In genomic region chr3:30969104-30969581, GRCm38 (mm10) we compare ENCODE assay signal across 8 mouse cellular contexts. TPM values are rescaled to one million over a fixed set of nuclear protein-coding genes. Genes with fewer than 3 reads are reported as not detected.
DNase-seq lines count a peak whose midpoint lies in the region; ATAC-seq lines count a peak whose summit lies in the region.

Gene Phc3, minus strand, starts transcription at chr3:30969415.

- ATAC-seq in hindbrain, embryonic 11.5 days (ENCODE audit: low FRiP score) = peak; percentile 94

- WGBS in hindbrain, embryonic 11.5 days = under 1% methylated on average over 24 of the region's 34 CpGs

- H3K4me2 ChIP-seq in hindbrain, embryonic 11.5 days (replicated peaks; ENCODE audit: low read depth, low read length) = peak within 1 kb of the TSS; percentile 66

- peak within 1 kb of the TSS; percentile 75 for H3K27ac ChIP-seq in hindbrain, embryonic 11.5 days (ENCODE audit: low read depth, low read length)

- H3K9me3 ChIP-seq in hindbrain, embryonic 11.5 days (ENCODE audit: control insufficient read depth, low read length) = no peaks in the 10 kb centered on the region

- peak within 1 kb of the TSS; percentile 99 for H3K4me3 ChIP-seq in hindbrain, embryonic 11.5 days (ENCODE audit: low read depth, low read length)

- no peaks in the 10 kb centered on the region for H3K4me1 ChIP-seq in hindbrain, embryonic 11.5 days (replicated peaks; ENCODE audit: control insufficient read depth, insufficient read depth, low read length)

- peak; percentile 92 for DNase-seq in MN1 (ENCODE audit: low spot score)
- DNase-seq in cerebellum, adult 9-10 months = peak; percentile 90
- peak; percentile 85 to 93 for DNase-seq in frontal cortex, adult 2 months (ENCODE audit: extremely low spot score in 1 of 2, low spot score in 1 of 2)
- peak; percentile 96 for DNase-seq in hindbrain, embryonic 11.5 days (ENCODE audit: low spot score)
- DNase-seq in layer of hippocampus, postnatal 14 days (ENCODE audit: low spot score in 2 of 2) = peak; percentile 93 to 96
- DNase-seq in lung, postnatal 14 days = peak; percentile 95
- peak; percentile 87 for DNase-seq in retina, adult 2 months (ENCODE audit: low read depth, low spot score)
- peak; percentile 91 to 95 for DNase-seq in thymus, postnatal 36 days

- no peaks in the 10 kb centered on the region for H3K27me3 ChIP-seq in hindbrain, embryonic 11.5 days (ENCODE audit: control insufficient read depth, insufficient read depth, low read length)

- H3K36me3 ChIP-seq in hindbrain, embryonic 11.5 days (ENCODE audit: control insufficient read depth, insufficient read depth, low read length) = no peaks in the 10 kb centered on the region

- peak within 1 kb of the TSS; percentile 93 for H3K9ac ChIP-seq in hindbrain, embryonic 11.5 days (ENCODE audit: low read depth, low read length)

RNA-seq across cellular contexts. Expression of gene Phc3, which starts in this region (rescaled TPM):
- polyA plus RNA-seq in frontal cortex, adult 2 months (2012; rRNA removed) = 22.5 and 23.5 TPM in 2 replicates
- polyA plus RNA-seq in hindbrain, embryonic 11.5 days (2014; fragmentation: Nextera tagmentation; extraction: Ambion mirVana) = 5.3 and 7.3 TPM in 2 replicates
- 10 to 100 TPM; 37.0 to 37.9 TPM for total RNA-seq in layer of hippocampus, postnatal 14 days (2021)

Comparison
In these comparisons a context has a peak if more than half of its experiments do, and no peak if none do; other contexts are left out.
1. Peak in every context shown above with its lines: DNase-seq, ATAC-seq, H3K4me3 ChIP-seq and H3K27ac ChIP-seq.